Mouse (Mus musculus) CD4-positive, CD25-positive, alpha-beta regulatory T cell, adult 2 months (primary cell): ENCODE measurements around the gene Foxc2.

Experiments
- DNase-seq: peaks from one replicate; pipeline ENCODE4 v3.0.0-alpha.2; 2012; ENCODE audit warnings: low read depth, low spot score

The Foxc2 gene

DNA sequence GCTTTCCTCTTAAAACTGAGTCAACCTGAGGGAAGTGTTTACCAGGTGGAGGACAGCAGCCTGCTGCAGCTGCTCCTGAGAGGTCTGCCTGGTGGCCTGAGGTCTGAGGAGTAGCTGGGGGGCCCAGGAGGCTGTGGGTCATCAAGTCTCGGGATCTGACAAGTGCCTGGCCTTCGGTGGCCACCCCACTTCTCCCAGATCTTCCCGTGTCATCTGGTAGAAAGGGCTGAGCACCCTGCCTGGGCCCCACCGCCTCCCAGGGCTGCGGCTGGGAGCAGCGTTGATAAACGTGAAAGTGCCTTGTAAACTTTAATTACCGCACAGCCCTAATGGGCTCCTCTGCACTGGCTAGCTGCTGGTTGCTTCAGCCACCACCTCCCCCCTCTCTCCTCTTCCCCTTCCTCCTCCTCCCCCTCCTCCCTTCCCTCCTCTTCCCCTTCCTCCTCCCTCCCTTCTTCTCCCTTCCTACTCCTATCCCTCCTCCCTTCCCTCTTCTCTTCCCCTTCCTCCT is 32.7 kb downstream of the Foxc2 start:
- no peak for DNase-seq

DNA sequence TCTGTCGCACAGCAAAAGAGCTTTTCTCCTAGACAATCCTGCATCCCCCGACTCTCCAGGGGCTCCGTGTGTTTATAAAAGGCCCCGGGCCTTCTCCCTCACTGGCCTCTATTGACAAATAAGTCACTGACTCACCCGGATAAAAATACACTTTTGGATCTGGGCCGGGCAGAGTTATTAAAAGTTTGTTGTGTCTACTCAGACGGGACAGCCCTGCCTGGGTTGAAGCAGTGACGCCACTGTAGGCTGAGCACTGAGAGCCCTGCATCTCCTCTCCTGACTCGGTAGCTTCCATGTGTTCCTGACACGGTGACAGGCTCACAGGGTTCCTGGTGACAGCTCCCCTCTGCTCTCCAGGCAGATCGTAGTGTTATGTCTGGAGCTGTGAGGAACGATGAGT is 36.4 kb downstream of the Foxc2 start:
- no peak for DNase-seq

DNA sequence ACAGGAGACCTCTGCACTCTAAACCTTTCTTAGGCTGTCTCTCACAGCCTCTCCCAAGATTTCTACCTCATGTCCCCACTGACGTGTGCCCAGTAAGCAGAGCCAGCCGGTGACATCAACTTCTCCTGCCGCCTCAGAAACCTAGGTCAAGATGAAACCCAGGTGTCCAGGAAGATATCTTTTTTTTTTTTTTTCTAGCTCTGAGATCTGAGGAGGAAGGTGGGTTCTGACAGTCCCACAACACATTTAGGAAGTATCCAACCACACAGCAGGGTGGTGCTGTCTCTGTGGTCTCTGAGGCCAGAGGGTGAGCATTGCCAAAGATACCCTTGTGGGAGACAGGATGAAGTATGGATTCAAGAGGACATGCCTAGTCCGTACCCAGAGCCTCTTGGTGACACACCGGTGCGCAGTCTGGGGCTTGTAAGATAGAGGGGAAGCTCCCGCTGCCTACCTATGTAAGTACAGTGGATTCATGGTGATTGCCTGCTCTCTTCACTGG is 41.1 kb downstream of the Foxc2 start:
- no peak for DNase-seq

DNA sequence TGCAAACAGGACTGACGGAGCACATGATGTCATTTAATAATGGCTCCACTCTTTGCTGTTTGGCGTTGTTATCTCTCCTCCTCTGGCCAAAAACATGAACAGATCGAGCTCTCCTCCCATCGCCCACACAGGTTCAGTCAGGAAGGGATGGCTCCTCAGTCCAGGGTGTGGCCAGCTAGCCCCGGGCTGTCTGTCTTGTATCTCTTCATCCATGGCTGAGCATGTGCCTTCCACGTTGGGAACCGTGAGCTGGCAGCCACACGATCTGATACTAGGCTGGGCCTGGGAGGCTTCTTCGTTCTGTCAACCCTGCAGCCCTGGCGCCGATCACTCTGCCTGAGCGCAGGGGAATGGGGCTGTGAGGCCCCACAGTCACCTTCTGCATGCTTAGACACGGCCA is 42.8 kb downstream of the Foxc2 start:
- no peak for DNase-seq

DNA sequence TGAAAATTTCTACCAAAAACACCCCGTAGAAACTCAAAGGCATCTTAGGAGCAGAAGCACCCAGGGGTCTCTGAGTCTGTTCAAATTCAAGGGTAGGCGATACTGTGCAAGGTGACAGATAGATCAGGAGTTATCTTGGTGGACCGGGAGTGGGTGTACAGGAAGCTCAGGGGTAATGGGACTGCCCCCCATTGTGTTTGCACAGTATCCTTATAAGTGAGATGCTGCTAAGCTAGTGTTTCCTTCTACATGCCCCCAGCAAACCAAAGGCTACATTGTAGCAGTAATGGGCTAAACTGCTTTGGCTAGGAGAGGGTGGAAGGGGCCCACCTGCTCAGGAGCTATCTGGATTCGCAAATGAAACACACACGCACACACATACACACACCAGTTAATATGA is 45.5 kb downstream of the Foxc2 start:
- no peak for DNase-seq

DNA sequence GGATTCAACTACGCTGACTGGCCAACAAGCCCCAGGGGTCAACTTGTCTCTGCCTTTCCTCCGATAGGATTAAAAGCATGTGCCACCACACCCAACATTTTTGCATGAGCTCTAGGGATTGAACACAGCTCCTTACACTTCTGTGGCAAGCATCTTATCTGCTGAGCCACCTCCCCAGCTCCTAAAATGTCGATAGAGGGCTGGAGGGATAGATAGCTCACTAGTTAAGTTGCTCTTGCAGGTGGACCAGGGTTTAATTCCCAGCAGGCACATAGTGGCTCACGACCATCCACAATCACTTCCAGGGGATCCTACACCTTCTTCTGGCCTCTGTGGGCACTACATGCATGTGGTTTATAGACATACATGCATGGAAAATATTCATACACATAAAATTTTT is 46.4 kb downstream of the Foxc2 start:
- no peak for DNase-seq

DNA sequence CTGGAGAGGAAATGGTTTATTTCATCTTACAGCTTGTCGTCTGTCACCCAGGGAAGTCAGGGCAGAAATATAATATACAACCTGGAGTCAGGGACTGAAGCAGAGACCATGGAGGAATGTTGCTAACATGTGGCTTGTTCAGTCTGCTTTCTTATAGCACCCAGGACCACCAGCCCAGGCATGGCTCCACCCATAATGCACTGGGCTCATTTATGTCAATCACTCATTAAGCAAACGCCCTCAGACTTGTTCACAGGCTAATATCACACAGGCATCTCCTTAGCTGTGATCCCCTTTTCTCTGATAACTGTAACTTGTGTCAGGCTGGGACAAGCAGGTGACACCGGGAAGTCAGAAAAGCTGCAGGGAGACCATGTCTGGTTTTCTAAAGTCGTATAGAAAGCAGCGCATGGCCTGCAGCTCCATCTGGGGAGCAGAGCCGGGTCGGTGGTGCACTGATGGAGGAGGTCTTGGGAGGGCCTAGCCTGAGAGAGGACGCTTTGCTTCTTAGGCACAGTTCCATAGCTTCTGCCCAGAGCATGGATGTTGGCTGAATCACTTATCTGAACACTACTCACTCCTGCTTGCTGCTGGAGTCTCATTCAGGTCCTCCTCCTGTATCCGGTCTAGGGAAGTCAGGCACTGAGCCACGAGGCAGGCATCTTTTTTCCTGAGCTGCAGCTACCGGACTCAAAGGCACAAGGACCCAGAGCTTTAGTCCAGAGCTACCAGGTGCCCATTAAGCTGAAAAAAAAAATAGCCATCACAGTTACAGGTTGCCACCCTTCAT is 47.1 kb downstream of the Foxc2 start:
- no peak for DNase-seq

DNA sequence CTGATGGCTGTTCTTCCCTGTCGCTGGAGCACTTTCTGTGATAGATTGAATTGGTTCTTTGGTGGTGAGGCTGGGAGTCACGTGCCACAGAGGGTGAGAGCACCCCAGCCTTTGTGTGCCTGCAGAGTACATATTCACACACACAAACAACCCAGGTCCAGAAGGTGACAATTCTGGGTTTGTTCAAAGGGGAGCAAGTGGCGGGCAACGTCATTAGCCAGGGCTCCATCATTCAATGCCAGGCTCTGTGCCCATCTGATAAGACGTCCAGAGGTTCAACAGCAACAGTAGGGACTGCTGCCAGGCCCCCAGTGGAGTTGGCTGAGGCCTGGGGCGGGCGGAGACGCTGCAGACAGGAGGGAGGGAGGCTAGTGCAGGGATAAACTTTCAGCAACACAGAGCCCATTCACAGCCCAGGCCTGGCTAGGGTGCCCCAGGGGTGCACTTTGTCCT is 48.1 kb downstream of the Foxc2 start:
- DNase-seq = no peak

DNA sequence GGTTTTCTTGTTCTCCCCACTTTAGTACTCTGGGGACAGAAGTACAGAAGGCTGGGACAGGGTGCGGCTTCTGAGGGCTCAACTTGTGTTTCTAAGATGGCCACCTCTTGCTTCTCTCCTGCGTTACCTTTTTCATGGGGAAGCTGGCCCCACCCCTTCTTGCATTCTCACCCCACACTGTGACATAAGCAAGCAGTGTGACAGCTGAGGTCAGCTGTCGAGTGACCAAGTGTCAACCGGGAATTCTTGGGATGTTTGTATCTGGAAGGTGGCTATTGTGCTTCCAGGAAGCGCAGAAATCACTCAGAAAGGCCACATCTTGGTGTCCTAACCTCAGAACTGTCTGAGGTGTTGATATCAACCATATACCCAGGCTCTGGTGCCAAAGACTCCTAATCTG is 52.1 kb downstream of the Foxc2 start:
- no peak for DNase-seq
